Comparison of ENCODE assay signal across 15 mouse cellular contexts in the genomic region with DNA sequence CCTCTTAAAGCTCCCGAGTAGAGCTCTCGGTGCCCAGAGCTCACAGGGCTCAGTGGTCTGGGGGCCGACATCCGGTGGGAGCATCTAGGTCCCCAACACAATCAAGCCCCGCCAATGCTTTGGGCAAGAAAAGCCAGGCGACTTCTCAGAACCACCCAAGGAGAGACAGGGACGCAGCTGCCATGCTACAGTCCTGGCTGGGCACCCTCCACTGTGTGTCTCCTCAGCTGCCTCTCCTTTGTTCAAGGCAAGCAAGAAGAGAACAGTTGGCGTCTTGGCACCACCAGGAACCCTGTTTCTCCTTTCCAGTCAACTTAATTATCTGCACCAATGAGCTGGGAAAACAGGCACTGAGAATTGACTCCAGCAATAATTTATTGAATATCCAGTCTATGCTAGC. TPM values are rescaled to one million over a fixed set of nuclear protein-coding genes. Genes with fewer than 3 reads are reported as not detected.
A peak's percentile ranks its signal among the peaks of the same experiment; 100 is the strongest.
DNase-seq lines count a peak whose midpoint lies in the region; ATAC-seq and TF ChIP-seq lines count a peak whose summit lies in the region.
"Had no signal": no experiment of that assay in that cellular context is flagged by ENCODE, and none has a peak within 500 bp of the region (broad histone marks: within the 10 kb centered on the region; RNA-seq: fewer than 3 reads in every experiment).

No protein-coding gene starts in this region.

- 57% methylated on average over 8 of the region's 8 CpGs for WGBS in forebrain, embryonic 16.5 days
- whole genome bisulfite sequencing in forebrain, embryonic 13.5 days: 63% methylated on average over 8 of the region's 8 CpGs
- WGBS in kidney, postnatal 0 days: 63% methylated on average over 8 of the region's 8 CpGs
- WGBS in bone marrow, adult 2 months: 31% methylated on average over 8 of the region's 8 CpGs
- WGBS in hindbrain, embryonic 16.5 days: 60% methylated on average over 8 of the region's 8 CpGs

- H3K4me2 ChIP-seq in forebrain, embryonic 16.5 days (ENCODE audit: low read length): no peak overlapping the region
- H3K4me2 ChIP-seq in forebrain, embryonic 13.5 days: no peak overlapping the region
- no peak overlapping the region for H3K4me2 ChIP-seq in kidney, postnatal 0 days (ENCODE audit: low read length)
- no peak overlapping the region for H3K4me2 ChIP-seq in hindbrain, embryonic 16.5 days (ENCODE audit: low read length)
- H3K4me2 ChIP-seq: liver, embryonic 12.5 days; lung, embryonic 15.5 days had no signal

- ATAC-seq in forebrain, embryonic 16.5 days: peak; percentile 81; the same call in 1 of the 2 replicates
- no peak for ATAC-seq in forebrain, embryonic 13.5 days
- no peak; the same call in 1 of the 2 replicates for ATAC-seq in kidney, postnatal 0 days (replicated peaks; ENCODE audit: low FRiP score, low read depth)
- ATAC-seq in hindbrain, embryonic 16.5 days: peak; percentile 70; the same call in 1 of the 2 replicates
- ATAC-seq: inflammation-experienced regulatory T-cells, adult 6 months; liver, embryonic 12.5 days had no signal

- no peak for TF ChIP-seq POLR2A in bone marrow, adult 2 months (IDR thresholded peaks at IDR 0.05; ENCODE audit: borderline replicate concordance, control insufficient read depth, low read depth, low read length)

- no peak for TF ChIP-seq CTCF in kidney, postnatal 0 days (IDR thresholded peaks at IDR 0.05; ENCODE audit: low read depth)
- TF ChIP-seq CTCF in bone marrow, adult 2 months (IDR thresholded peaks at IDR 0.05; ENCODE audit: control insufficient read depth, insufficient read depth, low read length): no peak

- H3K27me3 ChIP-seq in forebrain, embryonic 16.5 days (replicated peaks; ENCODE audit: control insufficient read depth, insufficient read depth, low read length): no peaks in the 10 kb centered on the region
- H3K27me3 ChIP-seq in forebrain, embryonic 13.5 days: peaks cover 10% of the 10 kb centered on the region
- H3K27me3 ChIP-seq in kidney, postnatal 0 days (ENCODE audit: insufficient read depth, low read length): no peaks in the 10 kb centered on the region
- no peaks in the 10 kb centered on the region for H3K27me3 ChIP-seq in hindbrain, embryonic 16.5 days (replicated peaks; ENCODE audit: control insufficient read depth, insufficient read depth, low read length)
- H3K27me3 ChIP-seq: lung, embryonic 15.5 days had no signal

- no peaks in the 10 kb centered on the region for H3K36me3 ChIP-seq in forebrain, embryonic 16.5 days (ENCODE audit: control insufficient read depth, insufficient read depth)
- H3K36me3 ChIP-seq in forebrain, embryonic 13.5 days (ENCODE audit: poor library complexity, severe bottlenecking): no peaks in the 10 kb centered on the region
- H3K36me3 ChIP-seq in kidney, postnatal 0 days (ENCODE audit: insufficient read depth, low read length): no peaks in the 10 kb centered on the region
- no peaks in the 10 kb centered on the region for H3K36me3 ChIP-seq in hindbrain, embryonic 16.5 days (ENCODE audit: control insufficient read depth, insufficient read depth, low read length)
- H3K36me3 ChIP-seq: liver, embryonic 12.5 days; lung, embryonic 15.5 days had no signal

- DNase-seq in kidney, postnatal 0 days (ENCODE audit: low spot score): peak; percentile 49
- DNase-seq in kidney, adult 18-20 months: no peak
- no peak for DNase-seq in thymus, adult 18-20 months
- no peak for DNase-seq in layer of hippocampus, postnatal 14 days (ENCODE audit: low spot score in 2 of 2)
- DNase-seq: cerebellum, adult 8-10 months; heart, adult 11 months; right cerebral cortex, postnatal 25 days; thymus, adult 2 months had no signal

- no peak overlapping the region for H3K9ac ChIP-seq in forebrain, embryonic 16.5 days (replicated peaks; ENCODE audit: low read depth, low read length)
- H3K9ac ChIP-seq in forebrain, embryonic 13.5 days: no peak overlapping the region
- H3K9ac ChIP-seq in kidney, postnatal 0 days (ENCODE audit: low read depth, low read length): no peak overlapping the region
- H3K9ac ChIP-seq in hindbrain, embryonic 16.5 days (ENCODE audit: low read depth, low read length): no peak overlapping the region
- H3K9ac ChIP-seq: liver, embryonic 12.5 days; lung, embryonic 15.5 days had no signal

- H3K4me1 ChIP-seq in forebrain, embryonic 16.5 days (replicated peaks; ENCODE audit: control insufficient read depth, insufficient read depth, low read length): peaks cover 4% of the 10 kb centered on the region; the same call in 1 of the 2 replicates
- peaks cover 7% of the 10 kb centered on the region; the same call in 1 of the 2 replicates for H3K4me1 ChIP-seq in forebrain, embryonic 13.5 days
- H3K4me1 ChIP-seq in kidney, postnatal 0 days (replicated peaks; ENCODE audit: insufficient read depth, low read length): peaks cover 6% of the 10 kb centered on the region
- peaks cover 2% of the 10 kb centered on the region; the same call in 1 of the 2 replicates for H3K4me1 ChIP-seq in bone marrow, adult 2 months (ENCODE audit: control insufficient read depth, insufficient read depth, low read length)
- peaks cover under 1% of the 10 kb centered on the region; the same call in 1 of the 2 replicates for H3K4me1 ChIP-seq in hindbrain, embryonic 16.5 days (ENCODE audit: control insufficient read depth, insufficient read depth, low read depth, low read length)

- H3K27ac ChIP-seq in forebrain, embryonic 16.5 days (ENCODE audit: low read length): peak overlapping the region; percentile 57; the same call in 1 of the 2 replicates
- no peak overlapping the region for H3K27ac ChIP-seq in forebrain, embryonic 13.5 days
- H3K27ac ChIP-seq in kidney, postnatal 0 days: peak overlapping the region; percentile 78
- H3K27ac ChIP-seq in bone marrow, adult 2 months (ENCODE audit: control insufficient read depth, insufficient read depth, low read depth, low read length, poor library complexity): peak overlapping the region; percentile 21
- peak overlapping the region; percentile 68 for H3K27ac ChIP-seq in hindbrain, embryonic 16.5 days (ENCODE audit: low read depth, low read length)
- H3K27ac ChIP-seq: liver, embryonic 12.5 days; lung, embryonic 15.5 days had no signal

- H3K9me3 ChIP-seq in forebrain, embryonic 16.5 days (ENCODE audit: control insufficient read depth, low read length): no peaks in the 10 kb centered on the region
- no peaks in the 10 kb centered on the region for H3K9me3 ChIP-seq in forebrain, embryonic 13.5 days (replicated peaks)
- H3K9me3 ChIP-seq in kidney, postnatal 0 days (replicated peaks; ENCODE audit: low read length): no peaks in the 10 kb centered on the region
- H3K9me3 ChIP-seq in hindbrain, embryonic 16.5 days (ENCODE audit: control insufficient read depth, low read length): no peaks in the 10 kb centered on the region
- H3K9me3 ChIP-seq: liver, embryonic 12.5 days; lung, embryonic 15.5 days had no signal

- H3K4me3 ChIP-seq in forebrain, embryonic 16.5 days (replicated peaks; ENCODE audit: low read length): no peak overlapping the region
- no peak overlapping the region for H3K4me3 ChIP-seq in forebrain, embryonic 13.5 days
- H3K4me3 ChIP-seq in kidney, postnatal 0 days (replicated peaks; ENCODE audit: low read depth, low read length): no peak overlapping the region
- no peak overlapping the region for H3K4me3 ChIP-seq in bone marrow, adult 2 months (replicated peaks; ENCODE audit: control insufficient read depth, low read depth, low read length)
- H3K4me3 ChIP-seq in hindbrain, embryonic 16.5 days (ENCODE audit: low read length): no peak overlapping the region
- H3K4me3 ChIP-seq: liver, embryonic 12.5 days; lung, embryonic 15.5 days had no signal

RNA-seq across cellular contexts. Expression of gene Csrp1, which starts 38.7 kb away (rescaled TPM):
- polyA plus RNA-seq in forebrain, embryonic 16.5 days (2015; fragmentation: Nextera tagmentation; extraction: Ambion mirVana): 14.5 and 17.6 TPM in 2 replicates
- 19.8 and 21.7 TPM in 2 replicates for polyA plus RNA-seq in forebrain, embryonic 13.5 days (2015; fragmentation: Nextera tagmentation; extraction: Ambion mirVana)
- polyA plus RNA-seq in kidney, postnatal 0 days (2015; fragmentation: Nextera tagmentation; extraction: Ambion mirVana): 189 and 190 TPM in 2 replicates
- polyA plus RNA-seq in bone marrow, adult 2 months (2011; ENCODE audit: insufficient read depth, insufficient read length, low replicate concordance, missing spikeins): 61.5 and 109 TPM in 2 replicates
- polyA plus RNA-seq in hindbrain, embryonic 16.5 days (2015; fragmentation: Nextera tagmentation; extraction: Ambion mirVana): 20.6 and 23.7 TPM in 2 replicates
- 100 to 1,000 TPM; 150 to 168 TPM for total RNA-seq in layer of hippocampus, postnatal 14 days (2021)

Comparison
In these comparisons a context has a peak if more than half of its experiments do, and no peak if none do; other contexts are left out.
1. ATAC-seq: peak in forebrain, embryonic 16.5 days (single experiment) and hindbrain, embryonic 16.5 days (single experiment); none in forebrain, embryonic 13.5 days (single experiment) and kidney, postnatal 0 days (single experiment).